Mouse (Mus musculus) testis, adult 2 months (tissue): ENCODE results near the gene Rbpms2.
"Not testable (repeated sequence)": the region's sequence is repeated elsewhere in the genome, so short reads cannot be mapped to it uniquely, and the experiment has no call there.

ENCODE experiments used
- CTCF ChIP-seq: fragments of 200-500 bp; IDR thresholded peaks from 2 replicates; pipeline ENCODE4 v1.5.1; 2012; ENCODE audit warnings: low read depth, mild to moderate bottlenecking, inconsistent platforms, low read length, moderate library complexity; ENCODE audit not compliant: control insufficient read depth, insufficient read depth, insufficient replicate concordance
- POLR2A ChIP-seq: fragments of 200-500 bp; IDR thresholded peaks from 2 replicates; pipeline ENCODE4 v1.6.1; 2012; ENCODE audit warnings: low read depth, mild to moderate bottlenecking, inconsistent platforms, low read length, moderate library complexity; ENCODE audit not compliant: control insufficient read depth

- not testable (repeated sequence) for TF ChIP-seq CTCF, POLR2A
Observed at GRCm38 (mm10) chr9:65651957-65652356, 22.5 kb downstream of the Rbpms2 start.
